Mouse (Mus musculus) testis, adult 2 months (tissue): ENCODE results near the gene Gm42372.

ENCODE experiments used
- CTCF ChIP-seq: fragments of 200-500 bp; IDR thresholded peaks from 2 replicates; pipeline ENCODE4 v1.5.1; 2012; ENCODE audit warnings: low read depth, mild to moderate bottlenecking, inconsistent platforms, low read length, moderate library complexity; ENCODE audit not compliant: control insufficient read depth, insufficient read depth, insufficient replicate concordance
- POLR2A ChIP-seq: fragments of 200-500 bp; IDR thresholded peaks from 2 replicates; pipeline ENCODE4 v1.6.1; 2012; ENCODE audit warnings: low read depth, mild to moderate bottlenecking, inconsistent platforms, low read length, moderate library complexity; ENCODE audit not compliant: control insufficient read depth

DNA sequence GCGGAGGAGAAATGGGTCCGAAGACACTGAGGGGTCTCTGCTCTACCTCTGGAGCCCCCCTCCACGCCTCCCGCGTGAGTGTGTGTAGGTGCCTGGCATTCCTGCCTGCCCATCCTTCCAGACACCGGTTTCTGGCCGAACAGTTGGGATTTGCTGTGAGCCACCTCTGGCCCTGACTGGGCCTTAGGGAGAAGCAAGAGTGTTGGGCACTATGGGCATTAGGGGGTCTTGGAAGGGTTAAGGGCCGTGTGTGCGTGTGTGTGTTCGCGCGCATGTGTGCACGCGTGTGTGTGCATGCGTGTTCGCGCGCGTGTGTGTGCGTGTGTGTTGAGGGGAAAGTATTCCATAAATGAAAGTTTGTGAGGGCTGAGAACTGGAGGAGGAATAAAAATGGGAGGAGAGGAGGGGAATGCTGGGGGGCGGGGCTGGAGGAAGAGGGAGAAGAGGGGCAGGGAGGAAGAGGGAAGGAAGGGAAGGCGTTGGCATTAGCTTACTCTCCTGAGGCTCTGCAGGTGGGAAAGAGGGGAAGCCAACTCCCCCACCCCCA, 35.5 kb upstream of the Gm42372 start:
- TF ChIP-seq POLR2A: no peak
- TF ChIP-seq CTCF: no peak
